Mouse (Mus musculus) bone marrow, adult 2 months (tissue): Measurements from ENCODE around the gene Mogs.

Source experiments
- CTCF ChIP-seq: fragments of 200-500 bp; IDR thresholded peaks from 2 replicates; pipeline ENCODE4 v1.5.1; 2011; ENCODE audit warnings: low read length, control low read depth; ENCODE audit not compliant: control insufficient read depth, insufficient read depth
- POLR2A ChIP-seq: fragments of 200-500 bp; IDR thresholded peaks from 2 replicates; pipeline ENCODE4 v1.6.1; 2011; ENCODE audit warnings: low read depth, mild to moderate bottlenecking, control low read depth, low read length, borderline replicate concordance; ENCODE audit not compliant: control insufficient read depth

GRCm38 (mm10) chr6:83161442-83161841 is 46.1 kb downstream of the Mogs start:
- no peak for TF ChIP-seq POLR2A
- TF ChIP-seq CTCF, result no peak
